Mouse (Mus musculus): Measurements from ENCODE around the gene Gpr31b.
"Not testable (repeated sequence)": the region's sequence is repeated elsewhere in the genome, so short reads cannot be mapped to it uniquely, and the experiment has no call there.

- TF ChIP-seq CTCF (IDR thresholded peaks at IDR 0.05; ENCODE audit: insufficient read depth, low read length); POLR2A (IDR thresholded peaks at IDR 0.05; ENCODE audit: borderline replicate concordance, extremely low read depth, low read depth, low read length): not testable (repeated sequence)
Observed at GRCm38 (mm10) chr17:13092960-13093359, 40.9 kb upstream of the Gpr31b start.

All from lung, adult 2 months (tissue).